Mouse (Mus musculus): Measurements from ENCODE around the gene Ctc1. TPM values are rescaled to one million over a fixed set of nuclear protein-coding genes. Genes with fewer than 3 reads are reported as not detected.
"Not testable (repeated sequence)": the region's sequence is repeated elsewhere in the genome, so short reads cannot be mapped to it uniquely, and the experiment has no call there.

Gene Ctc1
- polyA plus RNA-seq, 1 experiment: 35.0 TPM

GRCm38 (mm10) chr11:68982639-68983369 lies 32.9 kb upstream of the Ctc1 start:
- Histone ChIP-seq H3K36me3 (ENCODE audit: control insufficient read depth, insufficient read depth) (peaks cover 23% of the 10 kb centered on the region), H3K4me3 (ENCODE audit: insufficient read depth, poor library complexity, severe bottlenecking) (no peak overlapping the region), H3ac (ENCODE audit: control insufficient read depth, insufficient read length, low read depth) (peak overlapping the region; percentile 12), H3K79me2 (ENCODE audit: control insufficient read depth, insufficient read depth) (no peaks in the 10 kb centered on the region), H3K79me3 (ENCODE audit: low read depth) (no peaks in the 10 kb centered on the region), H3K27me3 (ENCODE audit: control insufficient read depth, insufficient read depth, insufficient read length) (no peaks in the 10 kb centered on the region)
- TF ChIP-seq CTCF (IDR thresholded peaks at IDR 0.05; ENCODE audit: control insufficient read depth, insufficient read depth, insufficient read length) (peak; percentile 42), MYOG (IDR thresholded peaks at IDR 0.05; ENCODE audit: control insufficient read depth, extremely low read depth, insufficient read length) (no peak)

- TF ChIP-seq CTCF (IDR thresholded peaks at IDR 0.05; ENCODE audit: control insufficient read depth, insufficient read depth, insufficient read length) (no peak), FOSL1 (IDR thresholded peaks at IDR 0.05; ENCODE audit: insufficient read depth, low read length, poor library complexity, severe bottlenecking) (no peak), USF1 (IDR thresholded peaks at IDR 0.05; ENCODE audit: low read depth) (no peak), MYOG (IDR thresholded peaks at IDR 0.05; ENCODE audit: control insufficient read depth, extremely low read depth, insufficient read length) (no peak), CEBPB (IDR thresholded peaks at IDR 0.05; ENCODE audit: low read depth) (no peak), MYOD1 (IDR thresholded peaks at IDR 0.05; ENCODE audit: control insufficient read depth, insufficient read length, low read depth) (no peak), MAX (IDR thresholded peaks at IDR 0.05) (no peak)
- Histone ChIP-seq H3K4me3 (ENCODE audit: insufficient read depth, poor library complexity, severe bottlenecking) (no peak overlapping the region), H3K79me2 (ENCODE audit: control insufficient read depth, insufficient read depth) (no peaks in the 10 kb centered on the region), H3ac (ENCODE audit: control insufficient read depth, insufficient read length, low read depth) (no peak overlapping the region), H3K27me3 (ENCODE audit: control insufficient read depth, insufficient read depth, insufficient read length) (no peaks in the 10 kb centered on the region), H3K79me3 (ENCODE audit: low read depth) (no peaks in the 10 kb centered on the region), H3K36me3 (ENCODE audit: control insufficient read depth, insufficient read depth) (peaks cover 68% of the 10 kb centered on the region)
These were observed 28.3 kb upstream of the Ctc1 start for GRCm38 (mm10) chr11:68987365-68987882.

- no peak overlapping the region for H3K4me3 ChIP-seq (ENCODE audit: insufficient read depth, poor library complexity, severe bottlenecking)
- H3K79me3 ChIP-seq (ENCODE audit: low read depth): no peaks in the 10 kb centered on the region
- H3K79me2 ChIP-seq (ENCODE audit: control insufficient read depth, insufficient read depth): no peaks in the 10 kb centered on the region
- TF ChIP-seq FOSL1 (IDR thresholded peaks at IDR 0.05; ENCODE audit: insufficient read depth, low read length, poor library complexity, severe bottlenecking): no peak
- TF ChIP-seq MYOG (IDR thresholded peaks at IDR 0.05; ENCODE audit: control insufficient read depth, extremely low read depth, insufficient read length): no peak
- TF ChIP-seq CTCF (IDR thresholded peaks at IDR 0.05; ENCODE audit: control insufficient read depth, insufficient read depth, insufficient read length): no peak
- TF ChIP-seq USF1 (IDR thresholded peaks at IDR 0.05; ENCODE audit: low read depth): no peak
- no peak for TF ChIP-seq MAX (IDR thresholded peaks at IDR 0.05)
- no peak for TF ChIP-seq MYOD1 (IDR thresholded peaks at IDR 0.05; ENCODE audit: control insufficient read depth, insufficient read length, low read depth)
- no peak for TF ChIP-seq CEBPB (IDR thresholded peaks at IDR 0.05; ENCODE audit: low read depth)
- no peak overlapping the region for H3ac ChIP-seq (ENCODE audit: control insufficient read depth, insufficient read length, low read depth)
- H3K27me3 ChIP-seq (ENCODE audit: control insufficient read depth, insufficient read depth, insufficient read length): no peaks in the 10 kb centered on the region
- peaks cover 76% of the 10 kb centered on the region for H3K36me3 ChIP-seq (ENCODE audit: control insufficient read depth, insufficient read depth)
These were observed 27.4 kb upstream of the Ctc1 start for GRCm38 (mm10) chr11:68988341-68988740.

- Histone ChIP-seq H3K4me3 (ENCODE audit: insufficient read depth, poor library complexity, severe bottlenecking) (no peak overlapping the region), H3K27me3 (ENCODE audit: control insufficient read depth, insufficient read depth, insufficient read length) (no peaks in the 10 kb centered on the region), H3ac (ENCODE audit: control insufficient read depth, insufficient read length, low read depth) (no peak overlapping the region), H3K79me2 (ENCODE audit: control insufficient read depth, insufficient read depth) (no peaks in the 10 kb centered on the region), H3K36me3 (ENCODE audit: control insufficient read depth, insufficient read depth) (peaks cover 94% of the 10 kb centered on the region), H3K79me3 (ENCODE audit: low read depth) (no peaks in the 10 kb centered on the region)
- TF ChIP-seq FOSL1 (IDR thresholded peaks at IDR 0.05; ENCODE audit: insufficient read depth, low read length, poor library complexity, severe bottlenecking) (no peak), CTCF (IDR thresholded peaks at IDR 0.05; ENCODE audit: control insufficient read depth, insufficient read depth, insufficient read length) (no peak), MYOG (IDR thresholded peaks at IDR 0.05; ENCODE audit: control insufficient read depth, extremely low read depth, insufficient read length) (no peak)
These were observed 22.6 kb upstream of the Ctc1 start for GRCm38 (mm10) chr11:68993122-68993521.

- no peak overlapping the region for H3K4me3 ChIP-seq (ENCODE audit: insufficient read depth, poor library complexity, severe bottlenecking)
- H3K79me3 ChIP-seq (ENCODE audit: low read depth): no peaks in the 10 kb centered on the region
- no peak overlapping the region for H3ac ChIP-seq (ENCODE audit: control insufficient read depth, insufficient read length, low read depth)
- H3K79me2 ChIP-seq (ENCODE audit: control insufficient read depth, insufficient read depth): no peaks in the 10 kb centered on the region
- H3K27me3 ChIP-seq (ENCODE audit: control insufficient read depth, insufficient read depth, insufficient read length): no peaks in the 10 kb centered on the region
- peaks cover 95% of the 10 kb centered on the region for H3K36me3 ChIP-seq (ENCODE audit: control insufficient read depth, insufficient read depth)
- TF ChIP-seq CTCF (IDR thresholded peaks at IDR 0.05; ENCODE audit: control insufficient read depth, insufficient read depth, insufficient read length) (no peak), CEBPB (IDR thresholded peaks at IDR 0.05; ENCODE audit: low read depth) (no peak), MYOG (IDR thresholded peaks at IDR 0.05; ENCODE audit: control insufficient read depth, extremely low read depth, insufficient read length) (no peak), FOSL1 (IDR thresholded peaks at IDR 0.05; ENCODE audit: insufficient read depth, low read length, poor library complexity, severe bottlenecking) (no peak), MAX (IDR thresholded peaks at IDR 0.05) (no peak), MYOD1 (IDR thresholded peaks at IDR 0.05; ENCODE audit: control insufficient read depth, insufficient read length, low read depth) (no peak), USF1 (IDR thresholded peaks at IDR 0.05; ENCODE audit: low read depth) (no peak)
These were observed 21.3 kb upstream of the Ctc1 start for GRCm38 (mm10) chr11:68994377-68994776.

GRCm38 (mm10) chr11:68997080-68997479 lies 18.6 kb upstream of the Ctc1 start:
- H3ac ChIP-seq (ENCODE audit: control insufficient read depth, insufficient read length, low read depth): no peak overlapping the region
- peaks cover 96% of the 10 kb centered on the region for H3K36me3 ChIP-seq (ENCODE audit: control insufficient read depth, insufficient read depth)
- no peaks in the 10 kb centered on the region for H3K79me3 ChIP-seq (ENCODE audit: low read depth)
- H3K4me3 ChIP-seq (ENCODE audit: insufficient read depth, poor library complexity, severe bottlenecking): no peak overlapping the region
- TF ChIP-seq MYOG (IDR thresholded peaks at IDR 0.05; ENCODE audit: control insufficient read depth, extremely low read depth, insufficient read length): no peak
- no peak for TF ChIP-seq MAX (IDR thresholded peaks at IDR 0.05)
- TF ChIP-seq FOSL1 (IDR thresholded peaks at IDR 0.05; ENCODE audit: insufficient read depth, low read length, poor library complexity, severe bottlenecking): no peak
- TF ChIP-seq MYOD1 (IDR thresholded peaks at IDR 0.05; ENCODE audit: control insufficient read depth, insufficient read length, low read depth): no peak
- no peak for TF ChIP-seq USF1 (IDR thresholded peaks at IDR 0.05; ENCODE audit: low read depth)
- no peak for TF ChIP-seq CEBPB (IDR thresholded peaks at IDR 0.05; ENCODE audit: low read depth)
- TF ChIP-seq CTCF (IDR thresholded peaks at IDR 0.05; ENCODE audit: control insufficient read depth, insufficient read depth, insufficient read length): no peak
- H3K79me2 ChIP-seq (ENCODE audit: control insufficient read depth, insufficient read depth): no peaks in the 10 kb centered on the region
- no peaks in the 10 kb centered on the region for H3K27me3 ChIP-seq (ENCODE audit: control insufficient read depth, insufficient read depth, insufficient read length)

GRCm38 (mm10) chr11:69002782-69003181 lies 12.9 kb upstream of the Ctc1 start:
- H3ac ChIP-seq (ENCODE audit: control insufficient read depth, insufficient read length, low read depth); H3K4me3 ChIP-seq (ENCODE audit: insufficient read depth, poor library complexity, severe bottlenecking); H3K27me3 ChIP-seq (ENCODE audit: control insufficient read depth, insufficient read depth, insufficient read length): not testable (repeated sequence)
- Histone ChIP-seq H3K79me2 (ENCODE audit: control insufficient read depth, insufficient read depth) (peaks cover 52% of the 10 kb centered on the region), H3K79me3 (ENCODE audit: low read depth) (peaks cover 33% of the 10 kb centered on the region), H3K36me3 (ENCODE audit: control insufficient read depth, insufficient read depth) (peaks cover 84% of the 10 kb centered on the region)
